Comparison of ENCODE assay signal across 9 mouse cellular contexts in the genomic region with DNA sequence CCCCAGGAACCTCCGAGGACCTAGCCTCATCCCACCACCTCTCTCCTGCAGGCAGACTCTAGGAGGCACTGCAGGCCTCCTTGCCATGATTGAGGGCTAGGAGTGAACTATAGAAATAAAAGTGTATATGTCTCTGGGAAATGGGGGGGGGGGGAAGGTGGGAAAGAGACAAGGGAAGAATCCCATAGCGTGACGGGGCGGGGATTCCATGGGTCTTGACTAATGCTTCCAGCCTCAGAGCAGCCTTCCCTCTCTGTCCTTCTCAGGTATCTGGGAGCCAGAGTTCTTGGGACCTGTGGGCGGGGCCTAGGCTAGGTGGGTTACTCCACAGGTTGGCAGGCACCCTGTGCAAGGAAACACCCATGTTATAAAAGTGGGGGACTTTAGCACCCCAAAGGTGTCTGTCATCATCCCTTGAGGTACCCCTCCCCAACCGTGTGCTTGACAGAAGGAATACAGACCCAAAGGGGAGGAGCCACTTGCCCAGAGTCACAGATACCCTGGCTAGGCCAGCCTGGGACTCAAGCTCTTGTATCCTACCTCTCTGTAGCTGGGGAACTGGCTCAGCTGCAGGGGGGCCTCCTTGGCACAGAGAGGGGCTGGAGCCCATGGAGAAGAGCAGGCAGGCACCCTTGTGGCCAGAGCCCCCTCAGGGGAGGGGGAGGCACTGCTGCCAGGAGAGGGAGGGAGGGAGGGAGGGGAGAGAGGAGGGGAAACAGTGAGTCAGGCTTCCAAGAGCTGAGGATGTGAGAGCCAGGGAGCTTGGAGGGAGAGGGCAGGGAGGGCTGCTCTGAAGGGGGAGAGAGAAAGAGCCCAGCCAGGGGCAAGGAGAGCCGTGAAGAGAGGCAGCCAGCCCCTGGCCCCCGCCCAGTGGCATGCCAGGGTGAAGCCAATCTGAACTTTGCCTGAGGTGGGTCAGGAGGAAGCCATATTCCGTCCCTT. TPM values are rescaled to one million over a fixed set of nuclear protein-coding genes. Genes with fewer than 3 reads are reported as not detected.
DNase-seq lines count a peak whose midpoint lies in the region; ATAC-seq lines count a peak whose summit lies in the region.
"Had no signal": no experiment of that assay in that cellular context is flagged by ENCODE, and none has a peak within 500 bp of the region (broad histone marks: within the 10 kb centered on the region; RNA-seq: fewer than 3 reads in every experiment).

No protein-coding gene starts in this region.

- 30% methylated on average over 9 of the region's 9 CpGs for WGBS in heart, embryonic 14.5 days
- 30% methylated on average over 9 of the region's 9 CpGs for WGBS in midbrain, embryonic 10.5 days

- intact Hi-C loops in left cerebral cortex, postnatal 4 days (cut with DNase I) = loop anchor here (10.0 kb wide), 1 partner anchor 199 kb away; a partner anchor contains a TSS

- H3K4me3 ChIP-seq in heart, embryonic 14.5 days (ENCODE audit: control insufficient read depth in 1 of 2, insufficient read depth in 1 of 2, low read depth in 1 of 2, low read length in 2 of 2) = no peak overlapping the region
- H3K4me3 ChIP-seq in midbrain, embryonic 10.5 days = peak overlapping the region; percentile 96
- H3K4me3 ChIP-seq: liver, embryonic 15.5 days had no signal

- peak; percentile 41 for DNase-seq in left cerebral cortex, postnatal 4 days
- no peak for DNase-seq in left cerebral cortex, adult 18-20 months (ENCODE audit: low spot score in 2 of 2)
- DNase-seq in cerebellum, postnatal 10 days = peak; percentile 46 to 61
- no peak for DNase-seq in midbrain, embryonic 10.5 days (ENCODE audit: low spot score)
- DNase-seq in urinary bladder, postnatal 14 days (ENCODE audit: low spot score) = no peak
- DNase-seq in right cerebral cortex, adult 2 months (ENCODE audit: low spot score in 2 of 2) = no peak
- no peak for DNase-seq in frontal cortex, postnatal 14 days (ENCODE audit: low spot score in 2 of 2)

- ATAC-seq in heart, embryonic 14.5 days (ENCODE audit: insufficient number of reproducible peaks, insufficient read depth, low FRiP score, low read depth) = peak; percentile 19; the same call in 1 of the 2 replicates

- peaks cover 16% of the 10 kb centered on the region; the same call in 1 of the 2 replicates for H3K36me3 ChIP-seq in heart, embryonic 14.5 days (ENCODE audit: control insufficient read depth, insufficient read depth, low read length)
- peaks cover 6% of the 10 kb centered on the region; the same call in 1 of the 2 replicates for H3K36me3 ChIP-seq in midbrain, embryonic 10.5 days
- H3K36me3 ChIP-seq: liver, embryonic 15.5 days had no signal

- peak overlapping the region; percentile 88 for H3K4me2 ChIP-seq in heart, embryonic 14.5 days (ENCODE audit: low read length)
- H3K4me2 ChIP-seq: liver, embryonic 15.5 days had no signal

- no peaks in the 10 kb centered on the region for H3K27me3 ChIP-seq in heart, embryonic 14.5 days (ENCODE audit: control insufficient read depth, insufficient read depth, low read length)
- peaks cover 3% of the 10 kb centered on the region for H3K27me3 ChIP-seq in midbrain, embryonic 10.5 days (ENCODE audit: low read depth, poor library complexity, severe bottlenecking)

- no peaks in the 10 kb centered on the region for H3K9me3 ChIP-seq in heart, embryonic 14.5 days (ENCODE audit: control insufficient read depth, low read length)
- no peaks in the 10 kb centered on the region for H3K9me3 ChIP-seq in midbrain, embryonic 10.5 days (replicated peaks)
- H3K9me3 ChIP-seq: liver, embryonic 15.5 days had no signal

- H3K4me1 ChIP-seq in heart, embryonic 14.5 days (ENCODE audit: control insufficient read depth in 2 of 2, insufficient read depth in 2 of 2, low read length in 2 of 2) = peaks cover 50 to 68% of the 10 kb centered on the region in 2 experiments
- H3K4me1 ChIP-seq in midbrain, embryonic 10.5 days = peaks cover 96% of the 10 kb centered on the region

- peak overlapping the region; percentile 48 for H3K9ac ChIP-seq in heart, embryonic 14.5 days (ENCODE audit: low read length)
- H3K9ac ChIP-seq: liver, embryonic 15.5 days had no signal

- H3K27ac ChIP-seq in heart, embryonic 14.5 days (replicated peaks in 1 of 2; ENCODE audit: control insufficient read depth in 1 of 2, insufficient read depth in 1 of 2, low read depth in 2 of 2, low read length in 2 of 2) = peak overlapping the region; percentile 56 to 97
- peak overlapping the region; percentile 71 for H3K27ac ChIP-seq in midbrain, embryonic 10.5 days (replicated peaks)
- H3K27ac ChIP-seq: liver, embryonic 15.5 days had no signal

RNA-seq across cellular contexts. Expression of a gene that starts 4.9 kb away (rescaled TPM):
- 100 to 1,000 TPM in 1 of 2 experiments, 10 to 100 TPM in 1; 94.1 to 102 TPM for total RNA-seq in left cerebral cortex, postnatal 4 days (2021)
- 100 to 1,000 TPM; 108 to 121 TPM for total RNA-seq in left cerebral cortex, adult 18-20 months (2021)
- 7.1 and 9.0 TPM in 2 replicates for polyA plus RNA-seq in heart, embryonic 14.5 days (2014; fragmentation: Nextera tagmentation; extraction: Ambion mirVana)
- 5.7 and 5.8 TPM in 2 replicates for polyA plus RNA-seq in midbrain, embryonic 10.5 days (2016; fragmentation: Nextera tagmentation; extraction: Ambion mirVana)

RNA-seq across cellular contexts. Expression of a gene that starts 42.1 kb away (rescaled TPM):
- total RNA-seq in left cerebral cortex, postnatal 4 days (2021) = under 1 TPM; 0.42 to 0.44 TPM
- under 1 TPM; 0.26 to 0.59 TPM for total RNA-seq in left cerebral cortex, adult 18-20 months (2021)
- 0.18 and 0.74 TPM in 2 replicates for polyA plus RNA-seq in heart, embryonic 14.5 days (2014; fragmentation: Nextera tagmentation; extraction: Ambion mirVana)
- 0.05 and 0.10 TPM in 2 replicates for polyA plus RNA-seq in midbrain, embryonic 10.5 days (2016; fragmentation: Nextera tagmentation; extraction: Ambion mirVana)

Comparison
In these comparisons a context has a peak if more than half of its experiments do, and no peak if none do; other contexts are left out.
1. DNase-seq: peak in left cerebral cortex, postnatal 4 days (single experiment) and cerebellum, postnatal 10 days (2 of 2); none in left cerebral cortex, adult 18-20 months (0 of 2), midbrain, embryonic 10.5 days (single experiment), urinary bladder, postnatal 14 days (single experiment), right cerebral cortex, adult 2 months (0 of 2) and frontal cortex, postnatal 14 days (0 of 2).